Mouse (Mus musculus) retina, postnatal 1 day (tissue): Measurements from ENCODE around the gene Col15a1.

Experiments
- DNase-seq: peaks from one replicate; pipeline ENCODE4 v3.0.0-alpha.2; 2012

The Col15a1 gene

GRCm38 (mm10) chr4:47352803-47353388, 144.9 kb downstream of the Col15a1 start, which contains the start of gene Tgfbr1:
Gene Tgfbr1, plus strand, starts transcription at chr4:47353222.
- peak; percentile 99 for DNase-seq

DNA sequence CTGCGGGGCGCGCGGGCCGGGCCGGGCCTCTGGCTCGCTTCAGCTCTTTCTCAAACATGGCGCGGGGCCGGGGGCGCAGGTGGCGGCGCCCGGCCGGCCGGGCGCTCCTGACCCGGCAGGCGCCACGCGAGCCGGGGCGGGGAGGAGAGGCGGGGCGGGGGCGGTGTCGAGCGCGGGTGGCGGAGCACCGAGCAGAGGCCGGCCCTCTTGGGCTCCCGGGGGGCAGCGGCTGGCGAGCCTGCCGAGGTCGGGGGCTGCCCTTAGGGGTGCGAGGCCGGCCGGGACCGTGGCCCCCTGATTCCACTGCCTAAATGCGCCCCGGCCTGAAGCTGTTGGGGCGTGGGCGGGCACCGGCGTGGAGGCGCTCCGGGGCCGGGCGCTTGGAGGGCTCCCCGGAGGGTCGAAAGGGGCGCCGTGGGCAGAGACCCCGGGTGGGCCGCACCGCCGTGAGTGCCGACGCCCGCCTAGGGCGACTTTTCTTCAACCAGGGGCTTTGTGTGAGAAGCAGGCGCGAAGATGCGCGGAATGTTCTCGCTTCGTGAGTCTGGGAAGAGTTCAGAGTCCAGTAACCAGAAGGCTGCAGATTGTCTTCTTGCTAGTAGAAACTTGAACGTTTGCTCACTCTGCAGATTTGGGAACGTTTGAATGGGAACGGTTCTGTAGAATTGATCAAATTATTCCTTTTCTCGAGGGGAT, 145.6 kb downstream of the Col15a1 start:
- peak; percentile 64 for DNase-seq

GRCm38 (mm10) chr4:47354304-47354703, 146.3 kb downstream of the Col15a1 start:
- no peak for DNase-seq

GRCm38 (mm10) chr4:47362662-47363061, 154.7 kb downstream of the Col15a1 start:
- no peak for DNase-seq
